Comparison of ENCODE assay signal across 7 mouse cellular contexts in genomic region chr2:73003049-73003448, GRCm38 (mm10). TPM values are rescaled to one million over a fixed set of nuclear protein-coding genes. Genes with fewer than 3 reads are reported as not detected.
DNase-seq lines count a peak whose midpoint lies in the region; TF ChIP-seq lines count a peak whose summit lies in the region.

No protein-coding gene starts in this region.

- dilution Hi-C loops in CH12.LX (cut with MboI; ENCODE audit: extremely low pct_ligation_motif_present, extremely low pct_unique_long_range_greater_than_20kb, low sequenced_read_pairs): no loop called here

- peak overlapping the region in 2 of 3 experiments; percentile 45 to 50 for H3K4me3 ChIP-seq in CH12.LX (replicated peaks in 1 of 3; ENCODE audit: low read depth in 2 of 3, low read length in 2 of 3, poor library complexity in 1 of 3)

- TF ChIP-seq POLR2A in CH12.LX (IDR thresholded peaks at IDR 0.05; ENCODE audit: low read depth, low read length): peak; percentile 79

- H3K4me2 ChIP-seq in CH12.LX (ENCODE audit: insufficient read depth, low read depth, poor library complexity, severe bottlenecking): peak overlapping the region; percentile 65

- TF ChIP-seq CTCF in CH12.LX (conservative IDR thresholded peaks at IDR 0.05 in 1 of 2, IDR thresholded peaks at IDR 0.05 in 1 of 2; ENCODE audit: low read depth in 2 of 2, low read length in 2 of 2): no peak

- peak overlapping the region; percentile 62 for H3K9ac ChIP-seq in CH12.LX (ENCODE audit: insufficient read depth, low read depth)

- H3K27me3 ChIP-seq in CH12.LX (replicated peaks): no peaks in the 10 kb centered on the region

- peak; percentile 67 for TF ChIP-seq EP300 in CH12.LX (IDR thresholded peaks at IDR 0.05; ENCODE audit: low read length)

- no peak; the same call in none of the 2 replicates for TF ChIP-seq RAD21 in CH12.LX (IDR thresholded peaks at IDR 0.05; ENCODE audit: low read depth, low read length)

- no peaks in the 10 kb centered on the region for H3K79me2 ChIP-seq in CH12.LX (replicated peaks; ENCODE audit: control insufficient read depth, extremely low read depth, insufficient read depth, poor library complexity, severe bottlenecking)

- no peaks in the 10 kb centered on the region for H3K36me3 ChIP-seq in CH12.LX (replicated peaks in 1 of 2; ENCODE audit: control insufficient read depth in 1 of 2, insufficient read depth in 1 of 2, low read length in 1 of 2)

- peak; percentile 96 for DNase-seq in A20 (ENCODE audit: low read depth, low spot score)
- DNase-seq in CH12.LX (ENCODE audit: extremely low read depth): peak; percentile 96
- DNase-seq in gastrocnemius, postnatal 10 days: peak; percentile 37
- DNase-seq in induced T-regulatory cell, adult 2 months (ENCODE audit: low read depth): peak; percentile 80
- peak; percentile 50 for DNase-seq in lung, postnatal 14 days
- DNase-seq in thymus, adult 18-20 months: peak; percentile 64 to 83
- DNase-seq in cerebellum, adult 8-10 months: no peak

- in situ Hi-C loops in CH12.LX (cut with MboI; ENCODE audit: low pct_ligation_motif_present, low pct_unique_long_range_greater_than_20kb, low sequenced_read_pairs): no loop called here

- peaks cover 11 to 41% of the 10 kb centered on the region in 2 experiments for H3K4me1 ChIP-seq in CH12.LX (ENCODE audit: control insufficient read depth in 1 of 2, insufficient read depth in 2 of 2)

- H3K9me3 ChIP-seq in CH12.LX (replicated peaks; ENCODE audit: low read length): peaks cover 2% of the 10 kb centered on the region

- H3K27ac ChIP-seq in CH12.LX (ENCODE audit: insufficient read depth, low read depth): peak overlapping the region; percentile 100

TF ChIP-seq in CH12.LX, 34 proteins besides CTCF, POLR2A, EP300 and RAD21:
- peak; percentile 70 for TF ChIP-seq ETS1 (conservative IDR thresholded peaks at IDR 0.05; ENCODE audit: low read depth, low read length)
- TF ChIP-seq NRF1 (IDR thresholded peaks at IDR 0.05; ENCODE audit: low read depth, low read length): no peak
- TF ChIP-seq ZNF384 (IDR thresholded peaks at IDR 0.05; ENCODE audit: low read depth, low read length): no peak
- peak; percentile 59; the same call in 1 of the 2 replicates for TF ChIP-seq NELFE (IDR thresholded peaks at IDR 0.05; ENCODE audit: low read depth, low read length)
- 0 out of 2 replicates have a peak, but pooled peaks have one; percentile 71 for TF ChIP-seq MYC (IDR thresholded peaks at IDR 0.05; ENCODE audit: low read depth, low read length)
- TF ChIP-seq MAFK (IDR thresholded peaks at IDR 0.05; ENCODE audit: insufficient replicate concordance, low read length): no peak
- TF ChIP-seq IRF4 (IDR thresholded peaks at IDR 0.05; ENCODE audit: low read depth, low read length): peak; percentile 83
- TF ChIP-seq ZC3H11A (IDR thresholded peaks at IDR 0.05; ENCODE audit: low read depth, low read length): no peak
- TF ChIP-seq MXI1 (IDR thresholded peaks at IDR 0.05; ENCODE audit: low read depth, low read length): no peak
- TF ChIP-seq POLR2AphosphoS2 (IDR thresholded peaks at IDR 0.05; ENCODE audit: low read depth, low read length): peak; percentile 56; the same call in 1 of the 2 replicates
- TF ChIP-seq TBP (conservative IDR thresholded peaks at IDR 0.05; ENCODE audit: low read depth, low read length): peak; percentile 81
- no peak for TF ChIP-seq HCFC1 (IDR thresholded peaks at IDR 0.05; ENCODE audit: low read depth, low read length)
- TF ChIP-seq RCOR1 (conservative IDR thresholded peaks at IDR 0.05; ENCODE audit: low read depth, low read length): no peak
- peak; percentile 76 for TF ChIP-seq SIN3A (IDR thresholded peaks at IDR 0.05; ENCODE audit: low read length)
- peak; percentile 59 for TF ChIP-seq JUN (IDR thresholded peaks at IDR 0.05; ENCODE audit: insufficient read depth, low read depth, low read length)
- peak; percentile 47 for TF ChIP-seq BHLHE40 (IDR thresholded peaks at IDR 0.05; ENCODE audit: low read depth, low read length)
- 0 out of 2 replicates have a peak, but pooled peaks have one; percentile 73 for TF ChIP-seq UBTF (IDR thresholded peaks at IDR 0.05; ENCODE audit: low read depth, low read length)
- peak; percentile 85 for TF ChIP-seq TCF12 (IDR thresholded peaks at IDR 0.05; ENCODE audit: low read depth, low read length)
- TF ChIP-seq MAX (IDR thresholded peaks at IDR 0.05; ENCODE audit: low read length): no peak
- no peak; the same call in 1 of the 2 replicates for TF ChIP-seq CHD1 (IDR thresholded peaks at IDR 0.05; ENCODE audit: low read depth, low read length)
- no peak for TF ChIP-seq ZKSCAN1 (IDR thresholded peaks at IDR 0.05; ENCODE audit: borderline replicate concordance, low read depth, low read length)
- peak; percentile 77 for TF ChIP-seq ELF1 (IDR thresholded peaks at IDR 0.05; ENCODE audit: low read depth, low read length)
- TF ChIP-seq GABPA (IDR thresholded peaks at IDR 0.05; ENCODE audit: insufficient replicate concordance, low read depth, low read length): no peak
- no peak for TF ChIP-seq JUND (conservative IDR thresholded peaks at IDR 0.05; ENCODE audit: low read depth, low read length)
- TF ChIP-seq USF2 (conservative IDR thresholded peaks at IDR 0.05; ENCODE audit: low read depth, low read length): no peak
- TF ChIP-seq MEF2A (IDR thresholded peaks at IDR 0.05; ENCODE audit: borderline replicate concordance, low read depth, low read length): peak; percentile 73
- TF ChIP-seq USF1 (IDR thresholded peaks at IDR 0.05; ENCODE audit: low read depth, low read length): no peak
- no peak for TF ChIP-seq CHD2 (IDR thresholded peaks at IDR 0.05; ENCODE audit: low read length)
- TF ChIP-seq SMC3 (IDR thresholded peaks at IDR 0.05; ENCODE audit: low read depth, low read length): peak; percentile 35
- peak; percentile 95 for TF ChIP-seq MAZ (IDR thresholded peaks at IDR 0.05; ENCODE audit: low read depth, low read length)
- no peak for TF ChIP-seq PAX5 (IDR thresholded peaks at IDR 0.05; ENCODE audit: low read length)
- TF ChIP-seq KAT2A (IDR thresholded peaks at IDR 0.05; ENCODE audit: insufficient replicate concordance, low read length): no peak
- no peak for TF ChIP-seq E2F4 (IDR thresholded peaks at IDR 0.05; ENCODE audit: insufficient replicate concordance, low read depth, low read length)
- TF ChIP-seq ZMIZ1 (IDR thresholded peaks at IDR 0.05; ENCODE audit: low read depth, low read length): peak; percentile 42; the same call in 1 of the 2 replicates

RNA-seq across cellular contexts. Expression of gene Gm11084, which starts 16.5 kb away (rescaled TPM):
- total RNA-seq in CH12.LX (2012; rRNA removed): not detected in 2 replicates
- total RNA-seq in CH12.LX (2014; rRNA removed): not detected in 2 replicates
- polyA plus RNA-seq in CH12.LX (2012; ENCODE audit: insufficient read length, low read depth): not detected in 2 replicates
- not detected for total RNA-seq in gastrocnemius, postnatal 10 days (2021)

RNA-seq across cellular contexts. Expression of gene Sp3, which starts 22.8 kb away (rescaled TPM):
- 37.7 and 41.8 TPM in 2 replicates for total RNA-seq in CH12.LX (2012; rRNA removed)
- total RNA-seq in CH12.LX (2014; rRNA removed): 86.8 and 95.7 TPM in 2 replicates
- 33.8 and 40.4 TPM in 2 replicates for polyA plus RNA-seq in CH12.LX (2012; ENCODE audit: insufficient read length, low read depth)
- 10 to 100 TPM; 39.7 to 52.4 TPM for total RNA-seq in gastrocnemius, postnatal 10 days (2021)
